Mouse (Mus musculus) cortical plate, adult 2 months (tissue): ENCODE results near the gene Parl.

ENCODE experiments used
- CTCF ChIP-seq: fragments of 200-500 bp; IDR thresholded peaks from 2 replicates; pipeline ENCODE4 v1.5.1; 2011; ENCODE audit warnings: mild to moderate bottlenecking, control low read depth, low read length; ENCODE audit not compliant: insufficient read depth; ENCODE audit errors: extremely low read depth
- POLR2A ChIP-seq: fragments of 200-500 bp; IDR thresholded peaks from 2 replicates; pipeline ENCODE4 v1.6.1; 2011; ENCODE audit warnings: mild to moderate bottlenecking, low read length, control low read depth; ENCODE audit not compliant: insufficient read depth; ENCODE audit errors: extremely low read depth

DNA sequence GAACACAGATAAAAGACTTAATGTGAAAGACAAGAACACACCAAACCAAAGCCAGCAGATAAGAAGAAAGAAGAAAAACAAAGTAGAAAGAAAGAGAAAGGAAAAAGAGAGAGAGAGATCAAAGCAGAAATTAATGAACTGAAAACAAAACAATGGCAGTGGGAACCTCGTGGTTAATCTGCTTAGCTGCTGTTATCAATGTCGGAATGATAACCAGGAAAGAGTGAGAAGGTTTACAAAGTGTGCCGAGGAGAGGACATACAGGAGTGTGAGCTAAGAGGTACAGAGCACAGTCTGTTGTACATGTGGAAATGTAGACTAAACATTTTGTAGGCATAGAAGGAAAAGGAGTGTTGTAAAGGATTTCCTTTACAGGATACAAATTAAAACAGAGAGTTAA is 29.2 kb downstream of the Parl start:
- TF ChIP-seq POLR2A (no peak), CTCF (no peak)
